Mouse (Mus musculus) activated CD4-positive, CD25-positive, alpha-beta regulatory T cell, adult 4 months (primary cell): ENCODE measurements at regions not wholly inside any gene's neighbourhood (a gene's known extent, or its start where the extent isn't known, plus 50 kb on each side); places are given as distances from the start of the nearest gene placed in this dataset.

Source experiments
- ATAC-seq: one replicate; pipeline ENCODE4 v1.8.0; 2017

DNA sequence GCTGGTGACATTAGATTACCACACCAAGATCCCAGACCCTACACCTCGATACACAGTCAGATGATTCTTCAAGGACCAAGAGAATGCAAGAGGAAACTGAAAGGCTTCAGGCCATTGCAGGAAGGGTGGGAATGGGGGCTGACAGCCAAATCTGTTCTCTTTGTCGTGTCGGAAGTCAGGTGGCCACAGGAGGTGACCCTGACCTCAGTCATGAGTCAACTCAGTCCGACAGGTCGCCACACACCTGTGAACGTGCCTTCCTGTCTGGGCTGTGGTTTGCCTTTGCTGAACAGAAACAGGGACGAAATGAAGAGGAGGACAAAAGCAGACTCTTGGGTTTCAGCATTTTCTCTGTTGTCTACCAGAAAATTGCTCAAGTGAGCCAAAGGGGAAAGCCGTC, 318.3 kb upstream of the Gm26657 start:
- ATAC-seq = no peak

GRCm38 (mm10) chr4:56419122-56419913, 320.6 kb upstream of the Gm26657 start:
- no peak for ATAC-seq

- ATAC-seq = no peak
Observed at GRCm38 (mm10) chr4:56411024-56411636, 328.7 kb upstream of the Gm26657 start.

- no peak for ATAC-seq
Observed at GRCm38 (mm10) chr4:56393793-56394192, 346.1 kb upstream of the Gm26657 start.

GRCm38 (mm10) chr4:56387051-56387450, 352.8 kb upstream of the Gm26657 start:
- no peak for ATAC-seq

- ATAC-seq = no peak
Observed at GRCm38 (mm10) chr4:56375745-56376144, 364.1 kb upstream of the Gm26657 start.

GRCm38 (mm10) chr4:56374466-56374865, 365.4 kb upstream of the Gm26657 start:
- ATAC-seq = no peak

DNA sequence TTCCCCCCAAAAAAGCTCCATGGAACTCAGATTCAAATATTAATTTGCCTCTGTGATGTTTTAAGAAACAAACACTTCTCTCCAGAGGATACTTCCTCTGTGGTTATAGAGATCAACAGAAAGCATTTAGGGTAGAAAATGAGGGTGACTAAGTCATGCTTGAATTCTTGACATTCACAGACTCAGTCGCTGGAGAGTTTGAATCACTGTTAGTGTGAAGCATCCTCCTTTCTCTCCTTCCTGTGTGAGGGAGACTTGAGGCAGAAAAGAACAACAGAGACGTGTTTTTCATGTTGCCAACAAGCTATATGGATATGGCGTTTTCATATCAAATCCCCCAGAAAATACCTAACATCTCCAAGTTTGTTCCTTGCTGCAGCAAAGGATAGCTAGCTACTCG, 366.1 kb upstream of the Gm26657 start:
- ATAC-seq = no peak

GRCm38 (mm10) chr4:56373167-56373566, 366.7 kb upstream of the Gm26657 start:
- ATAC-seq = no peak

- ATAC-seq = no peak
Observed at GRCm38 (mm10) chr4:56372711-56373110, 367.2 kb upstream of the Gm26657 start.

- no peak for ATAC-seq
Observed at GRCm38 (mm10) chr4:56364594-56364993, 375.3 kb upstream of the Gm26657 start.

- no peak for ATAC-seq
Observed at GRCm38 (mm10) chr4:56362121-56362520, 377.7 kb upstream of the Gm26657 start.

DNA sequence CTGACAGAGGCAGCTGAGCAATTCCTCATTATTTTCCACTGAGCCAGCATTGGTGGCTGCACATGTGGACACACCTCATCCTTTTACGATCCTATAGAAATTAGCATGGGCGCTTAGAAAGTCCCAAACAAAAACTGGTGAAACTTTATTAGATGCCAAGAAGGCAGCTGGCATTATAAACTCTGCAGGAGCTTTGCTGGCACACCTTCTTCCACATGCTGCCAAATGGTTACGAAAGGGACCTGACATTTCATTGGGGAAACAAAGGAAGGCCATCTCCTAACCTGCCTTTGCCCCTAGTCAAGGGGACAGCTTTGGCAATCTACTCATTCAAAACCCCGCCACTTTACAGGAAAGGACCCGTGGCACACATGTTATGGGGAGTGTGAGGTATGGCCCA, 390.7 kb upstream of the Gm26657 start:
- ATAC-seq = no peak

DNA sequence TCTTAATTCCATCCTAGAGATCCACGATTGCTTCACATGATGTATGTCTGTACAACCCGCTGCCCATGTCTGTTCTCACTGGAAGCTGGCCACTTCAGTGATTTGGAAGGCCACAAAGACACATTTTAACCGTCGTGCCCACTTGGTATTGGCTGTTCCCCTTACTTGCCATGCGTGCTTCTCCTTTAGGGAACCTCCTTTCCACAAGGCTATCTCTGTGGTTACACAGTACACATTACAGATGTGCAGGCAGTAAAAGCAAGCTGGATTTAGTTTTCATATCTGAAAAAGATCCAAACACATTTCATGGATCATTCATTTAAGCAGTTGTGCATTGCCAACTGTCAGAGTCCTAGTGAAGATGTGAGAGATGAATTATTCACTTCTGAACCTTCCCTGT, 414.7 kb upstream of the Gm26657 start:
- no peak for ATAC-seq

GRCm38 (mm10) chr4:56319134-56319533, 420.7 kb upstream of the Gm26657 start:
- ATAC-seq = no peak

DNA sequence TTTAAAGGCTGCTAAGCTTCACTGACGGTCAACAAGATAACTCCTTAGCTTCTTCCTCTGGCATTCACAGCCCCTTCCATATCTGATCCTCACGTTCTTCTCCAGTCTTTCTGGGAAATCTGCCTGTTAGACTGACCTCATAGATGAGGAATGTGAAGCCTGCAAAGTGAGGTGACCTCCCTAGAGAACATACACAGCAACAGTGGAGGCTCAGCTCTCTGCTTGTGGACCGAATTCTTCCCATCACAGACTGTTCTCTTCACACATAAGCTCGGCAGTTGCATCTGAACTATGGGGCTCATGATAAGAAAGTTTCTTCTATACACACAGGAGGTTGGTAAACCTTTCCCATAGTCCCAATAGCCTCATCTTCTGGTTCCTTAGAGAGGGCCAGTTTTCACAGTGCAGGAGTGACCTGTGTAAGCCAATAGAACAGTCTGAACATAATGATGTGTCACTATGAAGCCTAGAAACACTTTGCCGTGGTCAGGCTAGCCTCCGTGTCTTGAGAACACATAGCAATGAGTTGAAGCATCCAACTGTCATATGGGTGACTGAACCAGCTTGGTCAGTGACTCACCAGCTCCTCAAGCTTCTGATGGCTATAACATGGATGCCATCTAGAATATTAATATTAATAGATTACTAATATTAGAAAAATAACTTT, 434.1 kb upstream of the Gm26657 start:
- ATAC-seq = no peak

DNA sequence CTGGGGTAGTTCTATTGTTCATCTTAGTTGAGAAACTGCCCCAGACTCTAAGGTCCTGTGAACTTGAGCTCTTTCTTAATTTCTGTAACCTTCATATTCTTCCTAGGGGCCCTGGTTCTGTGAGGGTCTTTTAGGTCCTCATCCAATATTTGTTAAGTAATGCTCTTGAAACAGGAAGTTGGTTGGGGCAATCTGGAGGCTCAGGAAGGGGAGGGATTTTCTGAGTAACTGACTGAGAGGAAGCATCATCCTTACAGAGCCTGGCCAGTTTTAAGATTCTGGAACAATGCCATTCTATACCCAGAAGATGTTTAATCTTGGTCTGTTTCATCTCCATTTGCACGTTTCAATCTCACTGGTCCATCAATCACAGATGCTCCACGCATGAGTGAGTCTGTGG, 435.6 kb upstream of the Gm26657 start:
- no peak for ATAC-seq

GRCm38 (mm10) chr4:56287980-56288379, 451.9 kb upstream of the Gm26657 start:
- ATAC-seq = no peak

DNA sequence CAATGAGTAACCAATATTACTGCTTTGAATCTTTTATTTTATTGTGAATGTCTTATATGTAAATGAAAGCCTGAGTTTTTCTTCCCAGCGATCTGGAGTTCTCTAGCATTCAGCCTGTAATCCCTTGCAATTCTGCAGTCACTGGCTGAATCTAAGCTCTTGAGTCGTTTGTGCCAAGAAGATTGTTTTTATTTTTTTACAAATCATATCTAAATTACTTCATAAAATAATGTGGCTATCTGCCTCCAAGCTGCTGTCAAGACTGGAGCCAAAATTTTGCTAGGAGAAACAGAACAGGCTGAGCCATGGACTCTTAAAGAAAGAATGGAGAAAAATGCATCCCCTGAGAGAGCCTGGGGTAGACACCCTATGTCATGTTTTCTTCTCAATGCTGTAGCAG, 455.4 kb upstream of the Gm26657 start:
- no peak for ATAC-seq

- no peak for ATAC-seq
Observed at GRCm38 (mm10) chr4:56275836-56276235, 464.0 kb upstream of the Gm26657 start.

- no peak for ATAC-seq
Observed at GRCm38 (mm10) chr4:56271390-56271789, 468.5 kb upstream of the Gm26657 start.

GRCm38 (mm10) chr4:56264626-56265025, 475.2 kb upstream of the Gm26657 start:
- no peak for ATAC-seq

- ATAC-seq = no peak
Observed at GRCm38 (mm10) chr4:56263822-56264221, 476.0 kb upstream of the Gm26657 start.

- no peak for ATAC-seq
Observed at GRCm38 (mm10) chr4:56262589-56262988, 477.3 kb upstream of the Gm26657 start.
